Mouse (Mus musculus): ENCODE data around the gene Ugt1a5.
"Not testable (repeated sequence)": the region's sequence is repeated elsewhere in the genome, so short reads cannot be mapped to it uniquely, and the experiment has no call there.

The Ugt1a5 gene

GRCm38 (mm10) chr1:88197443-88197842 is 31.6 kb downstream of the Ugt1a5 start:
- DNase-seq (ENCODE audit: low spot score), result no peak

GRCm38 (mm10) chr1:88199996-88200395 is 34.2 kb downstream of the Ugt1a5 start:
- no peak for DNase-seq (ENCODE audit: low spot score)

GRCm38 (mm10) chr1:88200456-88200855 is 34.6 kb downstream of the Ugt1a5 start, which contains the start of gene Ugt1a2:
Gene Ugt1a2 (plus strand): TSS chr1:88200601.
- DNase-seq (ENCODE audit: low spot score), result no peak

GRCm38 (mm10) chr1:88205294-88205922 is 39.6 kb downstream of the Ugt1a5 start, which contains the start of gene Dnajb3:
Gene Dnajb3 (minus strand): TSS chr1:88205782.
- peak; percentile 72 for DNase-seq (ENCODE audit: low spot score)

- DNase-seq (ENCODE audit: low spot score), result no peak
Observed at GRCm38 (mm10) chr1:88206843-88207479, 41.1 kb downstream of the Ugt1a5 start.

GRCm38 (mm10) chr1:88211812-88212211 is 46.0 kb downstream of the Ugt1a5 start, which contains the start of gene Ugt1a1:
Gene Ugt1a1 (plus strand): TSS chr1:88211959.
- DNase-seq (ENCODE audit: low spot score), result no peak

DNA sequence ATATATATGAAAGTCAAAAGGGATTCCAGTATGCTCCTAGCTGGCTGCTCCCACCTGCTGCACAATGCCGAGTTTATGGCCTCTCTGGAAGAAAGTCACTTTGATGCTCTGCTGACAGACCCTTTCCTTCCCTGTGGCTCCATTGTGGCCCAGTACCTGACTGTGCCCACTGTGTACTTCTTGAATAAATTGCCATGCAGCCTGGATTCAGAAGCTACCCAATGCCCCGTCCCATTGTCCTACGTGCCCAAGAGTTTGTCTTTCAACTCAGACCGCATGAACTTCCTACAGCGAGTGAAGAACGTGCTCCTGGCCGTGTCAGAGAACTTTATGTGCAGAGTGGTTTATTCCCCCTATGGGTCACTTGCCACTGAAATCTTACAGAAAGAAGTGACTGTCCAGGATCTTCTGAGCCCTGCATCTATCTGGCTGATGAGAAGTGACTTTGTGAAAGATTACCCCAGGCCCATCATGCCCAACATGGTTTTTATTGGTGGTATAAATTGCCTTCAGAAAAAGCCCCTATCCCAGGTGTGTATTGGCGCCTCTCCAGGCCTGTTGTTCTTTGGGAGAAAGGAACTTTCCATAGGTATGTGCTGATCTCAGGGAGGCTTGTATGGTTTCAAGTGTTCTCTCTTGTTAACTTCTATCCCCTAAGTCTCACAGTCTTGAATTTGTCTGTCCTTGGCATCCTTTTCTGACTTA is 46.7 kb downstream of the Ugt1a5 start:
- DNase-seq (ENCODE audit: low spot score), result no peak

DNA sequence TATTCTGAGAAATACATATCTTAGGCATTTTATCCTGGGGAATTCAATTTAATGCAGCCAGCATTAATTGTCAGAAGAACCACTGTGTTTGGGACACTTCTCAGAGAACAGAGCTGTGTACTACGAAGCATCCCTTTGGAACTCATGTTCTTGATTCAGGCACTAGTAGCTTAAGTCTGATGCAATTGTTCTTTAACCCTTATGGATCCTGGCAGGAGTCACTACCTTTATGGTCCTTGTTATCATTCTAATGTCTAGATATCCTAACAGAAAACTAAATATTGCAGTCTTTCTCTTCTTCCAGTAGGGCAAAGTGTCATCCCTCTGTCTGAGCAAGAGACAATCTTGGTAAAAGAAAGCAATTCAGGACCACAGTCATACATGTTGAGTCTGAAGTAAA is 47.2 kb downstream of the Ugt1a5 start:
- DNase-seq (ENCODE audit: low spot score), result no peak

- DNase-seq (ENCODE audit: low spot score), result no peak
Observed at GRCm38 (mm10) chr1:88213766-88214461, 48.1 kb downstream of the Ugt1a5 start.

GRCm38 (mm10) chr1:88214462-88214952 is 48.7 kb downstream of the Ugt1a5 start:
- DNase-seq (ENCODE audit: low spot score), result no peak

GRCm38 (mm10) chr1:88215466-88216380 is 49.9 kb downstream of the Ugt1a5 start:
- DNase-seq (ENCODE audit: low spot score), result no peak

DNA sequence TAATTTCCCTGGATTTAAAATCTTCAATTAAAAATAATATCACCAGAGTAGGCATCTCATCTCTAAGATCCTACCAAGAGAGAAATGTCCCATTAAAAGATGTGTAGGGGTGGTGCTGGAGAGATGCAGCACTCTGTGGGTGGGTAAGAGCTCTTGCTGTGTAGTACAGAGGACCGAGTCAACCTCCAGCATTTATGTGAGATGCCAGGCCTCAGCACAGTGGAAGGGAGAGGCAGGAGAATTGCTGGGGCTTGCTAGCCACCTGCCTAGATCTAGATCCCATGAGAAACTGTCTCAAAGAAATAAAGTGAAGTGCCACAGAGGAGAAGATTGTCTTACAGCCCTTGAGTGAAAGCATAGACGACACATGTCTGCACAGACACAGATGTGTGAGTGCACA is 50.7 kb downstream of the Ugt1a5 start:
- no peak for DNase-seq (ENCODE audit: low spot score)

DNA sequence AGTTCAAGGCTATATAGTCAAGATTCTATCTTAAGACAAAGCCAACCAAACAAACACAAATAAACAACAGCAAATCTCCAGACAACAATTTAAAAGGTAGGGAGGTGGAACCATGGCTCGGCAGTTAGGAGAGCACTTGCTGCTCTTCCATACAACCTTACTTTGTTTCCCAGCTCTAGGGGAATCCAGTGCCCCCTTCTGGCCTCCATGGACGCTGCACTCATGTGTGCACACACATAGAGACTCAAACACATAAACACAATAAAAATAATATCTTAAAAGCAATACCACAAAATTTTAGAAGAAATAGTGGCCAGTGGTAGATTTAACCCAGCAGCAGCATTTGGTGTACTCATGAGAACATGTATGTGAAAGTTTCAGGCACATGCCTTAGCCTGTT is 51.3 kb downstream of the Ugt1a5 start:
- no peak for DNase-seq (ENCODE audit: low spot score)

- DNase-seq (ENCODE audit: low spot score), result no peak
Observed at GRCm38 (mm10) chr1:88217576-88217975, 51.8 kb downstream of the Ugt1a5 start.

GRCm38 (mm10) chr1:88218051-88218450 is 52.2 kb downstream of the Ugt1a5 start:
- DNase-seq (ENCODE audit: low spot score), result no peak

- DNase-seq (ENCODE audit: low spot score), result no peak
Observed at GRCm38 (mm10) chr1:88218591-88218990, 52.8 kb downstream of the Ugt1a5 start.

GRCm38 (mm10) chr1:88219054-88219453 is 53.2 kb downstream of the Ugt1a5 start:
- DNase-seq (ENCODE audit: low spot score), result no peak

GRCm38 (mm10) chr1:88220336-88220735 is 54.5 kb downstream of the Ugt1a5 start:
- DNase-seq (ENCODE audit: low spot score), result no peak

- no peak for DNase-seq (ENCODE audit: low spot score)
Observed at GRCm38 (mm10) chr1:88222216-88222615, 56.4 kb downstream of the Ugt1a5 start.

GRCm38 (mm10) chr1:88223011-88223515 is 57.3 kb downstream of the Ugt1a5 start:
- DNase-seq (ENCODE audit: low spot score), result not testable (repeated sequence)

- DNase-seq (ENCODE audit: low spot score), result no peak
Observed at GRCm38 (mm10) chr1:88223591-88223990, 57.8 kb downstream of the Ugt1a5 start.
